In genomic region chr4:151468381-151468780, GRCm38 (mm10) we compare ENCODE assay signal across 21 mouse cellular contexts.
"Had no signal": no experiment of that assay in that cellular context is flagged by ENCODE, and none has a peak within 500 bp of the region (broad histone marks: within the 10 kb centered on the region; RNA-seq: fewer than 3 reads in every experiment).

No protein-coding gene starts in this region.

- H3K27me3 ChIP-seq: liver, embryonic 12.5 days; liver, embryonic 15.5 days; lung, embryonic 15.5 days; megakaryocyte, embryonic 14.5 days; midbrain, embryonic 15.5 days had no signal

- H3K36me3 ChIP-seq: kidney, embryonic 15.5 days; limb, embryonic 10.5 days; limb, embryonic 13.5 days; liver, embryonic 12.5 days; liver, embryonic 15.5 days; lung, embryonic 15.5 days; midbrain, embryonic 10.5 days; midbrain, embryonic 15.5 days had no signal

- DNase-seq: kidney, adult 8-10 months; kidney, postnatal 25 days; layer of hippocampus, adult 9-11 months; liver; lung, adult 18-20 months; lung, postnatal 10 days; lung, postnatal 36 days; thymus, adult 2 months; thymus, postnatal 14 days; thymus, postnatal 4 days had no signal

- H3K9ac ChIP-seq: kidney, embryonic 15.5 days; limb, embryonic 13.5 days; liver, embryonic 12.5 days; liver, embryonic 15.5 days; lung, embryonic 15.5 days; midbrain, embryonic 15.5 days had no signal

- H3K9me3 ChIP-seq: kidney, embryonic 15.5 days; limb, embryonic 10.5 days; limb, embryonic 13.5 days; liver, embryonic 12.5 days; liver, embryonic 15.5 days; lung, embryonic 15.5 days; midbrain, embryonic 10.5 days; midbrain, embryonic 15.5 days had no signal

- ATAC-seq: liver, embryonic 12.5 days; midbrain, embryonic 15.5 days had no signal

- H3K4me3 ChIP-seq: kidney, embryonic 15.5 days; layer of hippocampus, adult 2 months; limb, embryonic 10.5 days; limb, embryonic 13.5 days; liver, embryonic 12.5 days; liver, embryonic 15.5 days; lung, embryonic 15.5 days; megakaryocyte, embryonic 14.5 days; midbrain, embryonic 10.5 days; midbrain, embryonic 15.5 days had no signal

- H3K4me1 ChIP-seq: liver, embryonic 15.5 days; megakaryocyte, embryonic 14.5 days had no signal

- H3K4me2 ChIP-seq: kidney, embryonic 15.5 days; limb, embryonic 13.5 days; liver, embryonic 12.5 days; liver, embryonic 15.5 days; lung, embryonic 15.5 days; midbrain, embryonic 15.5 days had no signal

- H3K27ac ChIP-seq: kidney, embryonic 15.5 days; layer of hippocampus, adult 2 months; limb, embryonic 10.5 days; limb, embryonic 13.5 days; liver, embryonic 12.5 days; liver, embryonic 15.5 days; lung, embryonic 15.5 days; midbrain, embryonic 10.5 days; stomach, postnatal 0 days had no signal
